Mouse (Mus musculus): ENCODE measurements at regions not wholly inside any gene's neighbourhood (a gene's known extent, or its start where the extent isn't known, plus 50 kb on each side); places are given as distances from the start of the nearest gene placed in this dataset.
"Not testable (repeated sequence)": the region's sequence is repeated elsewhere in the genome, so short reads cannot be mapped to it uniquely, and the experiment has no call there.

DNA sequence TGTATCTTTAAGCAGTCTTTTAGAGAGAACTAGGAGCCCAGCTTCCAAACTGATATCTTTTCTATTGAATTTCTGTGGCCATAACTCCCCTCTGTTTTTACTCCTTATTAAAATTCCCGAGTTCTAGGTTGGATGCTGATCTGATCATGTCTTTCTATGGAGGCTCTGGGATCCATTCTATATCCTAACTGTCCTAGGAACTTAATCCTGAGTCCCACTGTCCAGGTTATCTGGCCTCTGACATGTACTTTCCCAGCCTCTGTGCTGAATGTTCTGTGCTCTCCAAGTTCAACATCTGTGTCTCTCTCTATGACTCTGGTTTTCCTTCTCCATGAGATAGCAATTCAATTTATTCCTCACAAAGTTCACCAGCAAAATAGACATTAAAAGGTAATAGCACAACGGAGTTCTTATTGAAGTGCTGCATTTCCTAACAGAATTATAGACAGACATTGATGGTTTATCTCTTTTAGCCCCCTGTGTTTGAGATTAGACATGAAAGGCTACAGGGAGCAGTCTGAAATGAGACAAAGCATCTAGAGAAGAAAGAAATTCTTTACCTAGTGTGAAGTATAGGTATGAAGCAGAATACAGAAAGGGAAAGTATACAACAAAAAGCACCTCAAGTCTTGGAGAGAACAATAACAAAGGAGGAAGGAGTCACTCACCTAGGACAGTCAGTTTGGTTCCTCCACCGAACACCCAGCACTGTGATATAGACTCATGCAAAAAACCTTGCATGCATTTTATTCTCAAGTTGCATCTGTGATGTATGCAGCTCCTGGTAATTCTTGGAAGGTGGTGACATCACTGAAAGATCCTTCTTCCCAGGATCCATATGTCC, 185.9 kb downstream of the Hira start:
- no peaks in the 10 kb centered on the region for H3K9me3 ChIP-seq (ENCODE audit: control insufficient read depth, low read length)

DNA sequence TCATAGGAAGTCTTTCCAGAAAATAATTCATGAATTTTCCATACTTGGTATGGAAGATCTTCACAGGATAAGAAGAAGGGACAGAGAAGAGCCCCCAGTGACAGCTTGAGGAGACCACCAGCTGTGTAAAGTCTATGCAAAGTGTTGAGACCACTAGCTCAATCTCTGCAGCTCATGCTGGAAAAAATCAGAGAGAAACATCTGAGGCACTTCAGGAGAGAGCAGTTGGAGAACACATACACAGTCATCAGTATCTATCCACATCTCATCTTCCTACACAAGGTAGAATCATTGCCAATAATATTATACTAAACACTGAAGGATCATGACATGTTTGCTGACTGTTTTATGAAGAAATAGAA, 186.5 kb downstream of the Hira start:
- Histone ChIP-seq H3K9ac (ENCODE audit: low read depth, low read length) (no peak overlapping the region), H3K36me3 (ENCODE audit: control insufficient read depth, insufficient read depth, low read length) (no peaks in the 10 kb centered on the region), H3K4me3 (ENCODE audit: low read length) (no peak overlapping the region), H3K4me1 (ENCODE audit: control insufficient read depth, insufficient read depth, low read length) (no peaks in the 10 kb centered on the region), H3K27me3 (ENCODE audit: control insufficient read depth, insufficient read depth, low read length) (no peaks in the 10 kb centered on the region), H3K4me2 (replicated peaks; ENCODE audit: low read depth, low read length) (no peak overlapping the region), H3K27ac (ENCODE audit: low read depth, low read length) (no peak overlapping the region), H3K9me3 (ENCODE audit: control insufficient read depth, low read length) (no peaks in the 10 kb centered on the region)
- no peak for ATAC-seq (ENCODE audit: low FRiP score, low TSS enrichment)

More for the DNA sequence above, 185.9 kb downstream of the Hira start:
- no peak overlapping the region for H3K9ac ChIP-seq (ENCODE audit: low read depth, low read length)
- no peak overlapping the region for H3K27ac ChIP-seq (ENCODE audit: low read depth, low read length)
- 67% methylated on average over 3 of the region's 3 CpGs for WGBS
- no peak overlapping the region for H3K4me3 ChIP-seq (ENCODE audit: low read length)
- no peak for ATAC-seq (ENCODE audit: low FRiP score, low TSS enrichment)
- H3K36me3 ChIP-seq (ENCODE audit: control insufficient read depth, insufficient read depth, low read length), result no peaks in the 10 kb centered on the region
- no peaks in the 10 kb centered on the region for H3K27me3 ChIP-seq (ENCODE audit: control insufficient read depth, insufficient read depth, low read length)
- no peak overlapping the region for H3K4me2 ChIP-seq (replicated peaks; ENCODE audit: low read depth, low read length)
- H3K4me1 ChIP-seq (ENCODE audit: control insufficient read depth, insufficient read depth, low read length), result no peaks in the 10 kb centered on the region

DNA sequence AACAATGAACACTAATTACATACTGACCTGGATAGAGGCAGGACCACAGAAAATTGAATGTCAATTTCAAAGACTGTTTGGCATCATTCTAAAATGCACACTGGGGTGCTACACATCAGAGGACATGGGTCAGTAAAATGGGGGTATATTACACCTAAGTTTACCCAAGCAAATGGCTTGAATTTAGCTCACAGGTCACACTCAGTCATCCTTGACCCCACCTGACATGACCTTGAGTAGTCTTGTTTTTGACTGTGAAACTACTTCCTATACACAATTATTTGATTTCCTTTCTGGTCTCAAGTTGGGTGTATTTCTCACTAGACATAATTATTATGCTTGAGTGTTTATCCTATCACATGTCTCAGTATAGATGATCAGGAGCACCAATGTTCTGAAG, 187.6 kb downstream of the Hira start:
- no peak for ATAC-seq (ENCODE audit: low FRiP score, low TSS enrichment)
- Histone ChIP-seq H3K27ac (ENCODE audit: low read depth, low read length) (no peak overlapping the region), H3K4me1 (ENCODE audit: control insufficient read depth, insufficient read depth, low read length) (no peaks in the 10 kb centered on the region), H3K9ac (ENCODE audit: low read depth, low read length) (no peak overlapping the region), H3K4me2 (replicated peaks; ENCODE audit: low read depth, low read length) (no peak overlapping the region), H3K27me3 (ENCODE audit: control insufficient read depth, insufficient read depth, low read length) (no peaks in the 10 kb centered on the region), H3K4me3 (ENCODE audit: low read length) (no peak overlapping the region), H3K9me3 (ENCODE audit: control insufficient read depth, low read length) (no peaks in the 10 kb centered on the region), H3K36me3 (ENCODE audit: control insufficient read depth, insufficient read depth, low read length) (no peaks in the 10 kb centered on the region)

DNA sequence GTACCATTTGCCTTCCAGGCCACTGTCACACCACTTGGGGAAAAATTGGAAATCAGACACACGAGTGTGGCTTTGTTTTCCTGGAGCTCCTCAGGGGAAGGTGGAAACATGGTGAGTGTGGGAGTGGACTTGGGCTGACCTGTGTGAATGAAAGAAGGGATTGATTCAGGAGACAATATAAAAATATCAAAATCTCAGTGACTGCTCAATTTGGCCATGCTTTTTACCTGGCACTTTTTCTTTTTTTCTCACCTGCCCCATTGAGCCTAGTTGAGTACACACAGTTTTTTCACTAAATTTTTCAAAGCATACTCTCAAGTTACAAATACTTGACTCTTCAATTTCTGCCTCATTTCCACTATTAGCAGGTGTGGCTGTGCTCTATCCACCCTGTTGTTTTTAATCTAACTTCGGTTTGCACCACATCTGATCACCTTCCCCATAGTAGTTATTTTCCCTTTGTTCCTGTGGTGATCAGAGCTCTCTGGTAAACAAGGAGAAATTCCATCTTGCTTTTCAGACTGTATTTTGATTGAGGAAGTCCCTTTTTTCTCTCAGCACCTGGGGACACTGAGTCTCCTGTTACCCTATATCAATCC, 188.8 kb downstream of the Hira start:
- 68% methylated on average over 2 of the region's 2 CpGs for WGBS
- Histone ChIP-seq H3K4me3 (ENCODE audit: low read length) (no peak overlapping the region), H3K9ac (ENCODE audit: low read depth, low read length) (no peak overlapping the region), H3K9me3 (ENCODE audit: control insufficient read depth, low read length) (no peaks in the 10 kb centered on the region), H3K27me3 (ENCODE audit: control insufficient read depth, insufficient read depth, low read length) (no peaks in the 10 kb centered on the region), H3K36me3 (ENCODE audit: control insufficient read depth, insufficient read depth, low read length) (no peaks in the 10 kb centered on the region), H3K27ac (ENCODE audit: low read depth, low read length) (no peak overlapping the region), H3K4me1 (ENCODE audit: control insufficient read depth, insufficient read depth, low read length) (no peaks in the 10 kb centered on the region), H3K4me2 (replicated peaks; ENCODE audit: low read depth, low read length) (no peak overlapping the region)
- ATAC-seq (ENCODE audit: low FRiP score, low TSS enrichment), result no peak

GRCm38 (mm10) chr16:19066700-19067310, 190.0 kb downstream of the Hira start:
- WGBS, result 71% methylated on average over 3 of the region's 3 CpGs
- H3K36me3 ChIP-seq (ENCODE audit: control insufficient read depth, insufficient read depth, low read length), result no peaks in the 10 kb centered on the region
- no peak for ATAC-seq (ENCODE audit: low FRiP score, low TSS enrichment)
- H3K4me2 ChIP-seq (replicated peaks; ENCODE audit: low read depth, low read length), result no peak overlapping the region
- H3K9ac ChIP-seq (ENCODE audit: low read depth, low read length), result no peak overlapping the region
- no peaks in the 10 kb centered on the region for H3K9me3 ChIP-seq (ENCODE audit: control insufficient read depth, low read length)
- no peaks in the 10 kb centered on the region for H3K27me3 ChIP-seq (ENCODE audit: control insufficient read depth, insufficient read depth, low read length)
- H3K4me3 ChIP-seq (ENCODE audit: low read length), result no peak overlapping the region
- no peaks in the 10 kb centered on the region for H3K4me1 ChIP-seq (ENCODE audit: control insufficient read depth, insufficient read depth, low read length)
- H3K27ac ChIP-seq (ENCODE audit: low read depth, low read length), result no peak overlapping the region

- H3K27ac ChIP-seq (ENCODE audit: low read depth, low read length); H3K36me3 ChIP-seq (ENCODE audit: control insufficient read depth, insufficient read depth, low read length); H3K4me3 ChIP-seq (ENCODE audit: low read length); ATAC-seq (ENCODE audit: low FRiP score, low TSS enrichment); H3K9me3 ChIP-seq (ENCODE audit: control insufficient read depth, low read length); H3K4me1 ChIP-seq (ENCODE audit: control insufficient read depth, insufficient read depth, low read length); H3K27me3 ChIP-seq (ENCODE audit: control insufficient read depth, insufficient read depth, low read length); H3K4me2 ChIP-seq (replicated peaks; ENCODE audit: low read depth, low read length); H3K9ac ChIP-seq (ENCODE audit: low read depth, low read length): not testable (repeated sequence)
- WGBS, result 84% methylated on average over 8 of the region's 8 CpGs
Measured at GRCm38 (mm10) chr16:19083503-19083902, 206.7 kb downstream of the Hira start.

DNA sequence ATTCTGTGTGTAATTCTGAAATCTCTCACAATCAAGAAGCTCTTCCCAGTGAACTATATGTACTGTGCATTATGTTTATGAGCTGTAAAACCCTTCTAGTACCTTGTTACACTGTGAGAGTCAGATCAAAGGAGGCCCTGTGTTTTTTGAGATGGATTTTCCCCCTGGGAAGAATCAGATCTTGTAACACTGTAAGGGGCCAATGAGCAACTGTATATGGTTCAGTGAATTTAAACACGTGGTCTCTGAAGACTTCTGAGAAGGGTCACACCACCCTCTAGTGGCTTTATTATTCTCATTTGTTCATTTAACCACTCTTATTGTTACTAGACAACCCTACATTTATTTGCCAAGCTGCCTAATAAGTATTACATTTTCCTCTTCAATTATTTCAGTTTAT, 211.1 kb downstream of the Hira start:
- H3K27me3 ChIP-seq (ENCODE audit: control insufficient read depth, insufficient read depth, low read length), result no peaks in the 10 kb centered on the region
- no peak overlapping the region for H3K4me3 ChIP-seq (ENCODE audit: low read length)
- no peak overlapping the region for H3K9ac ChIP-seq (ENCODE audit: low read depth, low read length)
- no peaks in the 10 kb centered on the region for H3K4me1 ChIP-seq (ENCODE audit: control insufficient read depth, insufficient read depth, low read length)
- H3K27ac ChIP-seq (ENCODE audit: low read depth, low read length), result no peak overlapping the region
- peak; percentile 87; the same call in 1 of the 2 replicates for ATAC-seq (ENCODE audit: low FRiP score, low TSS enrichment)
- no peak overlapping the region for H3K4me2 ChIP-seq (replicated peaks; ENCODE audit: low read depth, low read length)
- no peaks in the 10 kb centered on the region for H3K36me3 ChIP-seq (ENCODE audit: control insufficient read depth, insufficient read depth, low read length)
- 0% methylated on average over 1 of the region's 1 CpGs for WGBS
- H3K9me3 ChIP-seq (ENCODE audit: control insufficient read depth, low read length), result no peaks in the 10 kb centered on the region

Data from kidney, embryonic 14.5 days (tissue).